Mouse (Mus musculus): Measurements from ENCODE around the gene Ntn1. TPM values are rescaled to one million over a fixed set of nuclear protein-coding genes. Genes with fewer than 3 reads are reported as not detected.

Gene Ntn1
- polyA plus RNA-seq, 1 experiment from 2014 or later: 1.6 TPM

- Histone ChIP-seq H3K4me3 (ENCODE audit: inconsistent target) (no peak overlapping the region), H3K36me3 (ENCODE audit: inconsistent target) (no peaks in the 10 kb centered on the region), H3K79me2 (ENCODE audit: inconsistent target) (no peaks in the 10 kb centered on the region), H3K27ac (no peak overlapping the region)
- 76% methylated on average over 12 of the region's 13 CpGs for WGBS (ENCODE audit: missing documents)
Measured at GRCm38 (mm10) chr11:68223143-68223542, 177.5 kb downstream of the Ntn1 start.

GRCm38 (mm10) chr11:68222209-68222608 lies 178.4 kb downstream of the Ntn1 start:
- Histone ChIP-seq H3K36me3 (ENCODE audit: inconsistent target) (no peaks in the 10 kb centered on the region), H3K79me2 (ENCODE audit: inconsistent target) (no peaks in the 10 kb centered on the region), H3K27ac (no peak overlapping the region), H3K4me3 (ENCODE audit: inconsistent target) (no peak overlapping the region)
- WGBS (ENCODE audit: missing documents): 59% methylated on average over 7 of the region's 7 CpGs

- Histone ChIP-seq H3K36me3 (ENCODE audit: inconsistent target) (no peaks in the 10 kb centered on the region), H3K27ac (no peak overlapping the region), H3K4me3 (ENCODE audit: inconsistent target) (no peak overlapping the region), H3K79me2 (ENCODE audit: inconsistent target) (no peaks in the 10 kb centered on the region)
- 78% methylated on average over 4 of the region's 4 CpGs for WGBS (ENCODE audit: missing documents)
Measured at GRCm38 (mm10) chr11:68220733-68221132, 179.9 kb downstream of the Ntn1 start.

- Histone ChIP-seq H3K4me3 (ENCODE audit: inconsistent target) (no peak overlapping the region), H3K27ac (no peak overlapping the region), H3K79me2 (ENCODE audit: inconsistent target) (no peaks in the 10 kb centered on the region), H3K36me3 (ENCODE audit: inconsistent target) (no peaks in the 10 kb centered on the region)
- 98% methylated on average over 11 of the region's 11 CpGs for WGBS (ENCODE audit: missing documents)
Measured at GRCm38 (mm10) chr11:68216041-68216440, 184.6 kb downstream of the Ntn1 start.

GRCm38 (mm10) chr11:68215206-68215912 lies 185.3 kb downstream of the Ntn1 start:
- Histone ChIP-seq H3K27ac (no peak overlapping the region), H3K79me2 (ENCODE audit: inconsistent target) (no peaks in the 10 kb centered on the region), H3K36me3 (ENCODE audit: inconsistent target) (no peaks in the 10 kb centered on the region), H3K4me3 (ENCODE audit: inconsistent target) (no peak overlapping the region)
- 85% methylated on average over 6 of the region's 6 CpGs for WGBS (ENCODE audit: missing documents)

- 89% methylated on average over 9 of the region's 9 CpGs for WGBS (ENCODE audit: missing documents)
- Histone ChIP-seq H3K4me3 (ENCODE audit: inconsistent target) (no peak overlapping the region), H3K27ac (no peak overlapping the region), H3K79me2 (ENCODE audit: inconsistent target) (no peaks in the 10 kb centered on the region), H3K36me3 (ENCODE audit: inconsistent target) (no peaks in the 10 kb centered on the region)
Measured at GRCm38 (mm10) chr11:68214496-68215205, 186.0 kb downstream of the Ntn1 start.

GRCm38 (mm10) chr11:68213896-68214295 lies 186.7 kb downstream of the Ntn1 start:
- no peak overlapping the region for H3K4me3 ChIP-seq (ENCODE audit: inconsistent target)
- no peaks in the 10 kb centered on the region for H3K79me2 ChIP-seq (ENCODE audit: inconsistent target)
- no peaks in the 10 kb centered on the region for H3K36me3 ChIP-seq (ENCODE audit: inconsistent target)
- no peak overlapping the region for H3K27ac ChIP-seq
- WGBS (ENCODE audit: missing documents): 36% methylated on average over 3 of the region's 3 CpGs

- H3K79me2 ChIP-seq (ENCODE audit: inconsistent target): no peaks in the 10 kb centered on the region
- H3K36me3 ChIP-seq (ENCODE audit: inconsistent target): no peaks in the 10 kb centered on the region
- H3K27ac ChIP-seq: no peak overlapping the region
- no peak overlapping the region for H3K4me3 ChIP-seq (ENCODE audit: inconsistent target)
- WGBS (ENCODE audit: missing documents): 93% methylated on average over 7 of the region's 8 CpGs
Measured at GRCm38 (mm10) chr11:68211924-68212578, 188.6 kb downstream of the Ntn1 start.

GRCm38 (mm10) chr11:68210714-68211113 lies 189.9 kb downstream of the Ntn1 start:
- no peak overlapping the region for H3K4me3 ChIP-seq (ENCODE audit: inconsistent target)
- no peak overlapping the region for H3K27ac ChIP-seq
- no peaks in the 10 kb centered on the region for H3K36me3 ChIP-seq (ENCODE audit: inconsistent target)
- no peaks in the 10 kb centered on the region for H3K79me2 ChIP-seq (ENCODE audit: inconsistent target)
- 95% methylated on average over 5 of the region's 5 CpGs for WGBS (ENCODE audit: missing documents)

- Histone ChIP-seq H3K79me2 (ENCODE audit: inconsistent target) (no peaks in the 10 kb centered on the region), H3K27ac (no peak overlapping the region), H3K36me3 (ENCODE audit: inconsistent target) (no peaks in the 10 kb centered on the region), H3K4me3 (ENCODE audit: inconsistent target) (no peak overlapping the region)
- WGBS (ENCODE audit: missing documents): 19% methylated on average over 4 of the region's 4 CpGs
Measured at GRCm38 (mm10) chr11:68209506-68209905, 191.1 kb downstream of the Ntn1 start.

- Histone ChIP-seq H3K36me3 (ENCODE audit: inconsistent target) (no peaks in the 10 kb centered on the region), H3K4me3 (ENCODE audit: inconsistent target) (no peak overlapping the region), H3K27ac (no peak overlapping the region), H3K79me2 (ENCODE audit: inconsistent target) (no peaks in the 10 kb centered on the region)
- WGBS (ENCODE audit: missing documents): 100% methylated on average over 1 of the region's 1 CpGs
Measured at GRCm38 (mm10) chr11:68208582-68208981, 192.0 kb downstream of the Ntn1 start.

GRCm38 (mm10) chr11:68208023-68208422 lies 192.6 kb downstream of the Ntn1 start:
- H3K79me2 ChIP-seq (ENCODE audit: inconsistent target): no peaks in the 10 kb centered on the region
- no peak overlapping the region for H3K27ac ChIP-seq
- no peaks in the 10 kb centered on the region for H3K36me3 ChIP-seq (ENCODE audit: inconsistent target)
- H3K4me3 ChIP-seq (ENCODE audit: inconsistent target): no peak overlapping the region
- 100% methylated on average over 2 of the region's 2 CpGs for WGBS (ENCODE audit: missing documents)

- Histone ChIP-seq H3K4me3 (ENCODE audit: inconsistent target) (no peak overlapping the region), H3K27ac (no peak overlapping the region), H3K36me3 (ENCODE audit: inconsistent target) (no peaks in the 10 kb centered on the region), H3K79me2 (ENCODE audit: inconsistent target) (no peaks in the 10 kb centered on the region)
- 88% methylated on average over 10 of the region's 10 CpGs for WGBS (ENCODE audit: missing documents)
Measured at GRCm38 (mm10) chr11:68205572-68206229, 194.9 kb downstream of the Ntn1 start.

- Histone ChIP-seq H3K79me2 (ENCODE audit: inconsistent target) (no peaks in the 10 kb centered on the region), H3K4me3 (ENCODE audit: inconsistent target) (no peak overlapping the region), H3K27ac (no peak overlapping the region), H3K36me3 (ENCODE audit: inconsistent target) (no peaks in the 10 kb centered on the region)
- 78% methylated on average over 5 of the region's 5 CpGs for WGBS (ENCODE audit: missing documents)
Measured at GRCm38 (mm10) chr11:68204407-68204806, 196.2 kb downstream of the Ntn1 start.

Measured in macrophage (primary cell).